Mouse (Mus musculus) layer of hippocampus, adult 8-10 months (tissue): ENCODE data around the gene Vangl2. TPM values are rescaled to one million over a fixed set of nuclear protein-coding genes. Genes with fewer than 3 reads are reported as not detected.

Experiments used
- DNase-seq, 2 experiments: peaks; one replicate each; pipeline ENCODE4 v3.0.0; 2022; ENCODE audit warnings: low spot score in 2 of 2
- total RNA-seq, 4 experiments: library from RNA; stranded (reverse); gene quantifications; 2 replicates each; pipeline ENCODE4 v1.2.4; 2022

Gene Vangl2
- total RNA-seq, 4 experiments from 2014 or later = 11.1 to 16.9 (median 14.8) TPM

- DNase-seq = no peak
Measured at GRCm38 (mm10) chr1:172029914-172030313, 1.7 kb upstream of the Vangl2 start.

DNA sequence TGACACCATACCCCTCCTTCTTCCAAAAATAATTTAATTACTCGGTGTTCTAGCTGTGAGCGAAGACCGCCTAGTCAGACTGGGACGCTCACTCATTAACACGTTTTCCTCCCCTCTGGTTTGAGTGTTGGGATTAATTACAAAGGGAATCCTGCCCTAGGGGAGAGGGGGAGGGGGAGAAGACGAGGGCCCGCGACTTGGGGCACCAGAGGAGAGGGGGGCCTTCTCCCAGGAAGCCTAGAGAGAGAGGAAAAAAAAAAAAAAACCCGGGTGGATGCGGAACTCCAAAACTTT lies 488 bp downstream of the Vangl2 start:
- no peak for DNase-seq

- DNase-seq = peak; percentile 66 to 76
Measured at GRCm38 (mm10) chr1:172027010-172027808, 1.0 kb downstream of the Vangl2 start.

- DNase-seq = no peak
Measured at GRCm38 (mm10) chr1:172026201-172026901, 1.9 kb downstream of the Vangl2 start.

DNA sequence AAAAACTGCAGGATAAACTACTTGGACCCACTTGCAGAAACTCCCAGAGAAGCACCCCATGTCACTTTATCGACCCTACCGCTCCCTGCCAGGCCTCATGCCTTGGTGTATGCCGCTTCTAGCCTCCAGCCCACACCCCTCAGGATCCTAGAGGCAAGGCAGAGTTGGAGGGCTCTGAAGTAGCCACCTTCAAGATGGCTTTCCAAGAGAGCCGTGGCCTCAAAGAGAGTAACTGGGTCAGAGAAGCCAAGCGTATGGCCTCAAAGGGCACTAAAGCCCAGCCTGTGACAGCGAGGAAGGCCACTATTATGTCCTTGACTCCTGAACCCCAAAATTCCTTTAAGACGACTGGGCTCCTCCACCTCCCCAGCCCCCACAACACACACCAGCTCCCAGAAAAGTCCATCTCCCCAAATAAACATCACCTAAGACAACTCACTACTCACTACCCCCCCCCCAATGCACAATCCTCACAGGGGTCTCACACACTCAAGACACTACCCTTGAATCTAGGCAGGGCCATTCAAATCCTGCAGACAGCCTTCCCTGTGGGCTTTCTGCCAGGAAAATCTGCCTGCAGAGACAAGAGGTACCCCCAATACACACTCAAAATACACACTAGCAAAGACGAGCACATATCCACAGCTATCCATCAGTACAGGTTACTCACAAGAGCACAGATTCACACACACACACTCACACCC lies 2.9 kb downstream of the Vangl2 start:
- no peak for DNase-seq

GRCm38 (mm10) chr1:172024140-172024895 lies 3.9 kb downstream of the Vangl2 start:
- DNase-seq = no peak

DNA sequence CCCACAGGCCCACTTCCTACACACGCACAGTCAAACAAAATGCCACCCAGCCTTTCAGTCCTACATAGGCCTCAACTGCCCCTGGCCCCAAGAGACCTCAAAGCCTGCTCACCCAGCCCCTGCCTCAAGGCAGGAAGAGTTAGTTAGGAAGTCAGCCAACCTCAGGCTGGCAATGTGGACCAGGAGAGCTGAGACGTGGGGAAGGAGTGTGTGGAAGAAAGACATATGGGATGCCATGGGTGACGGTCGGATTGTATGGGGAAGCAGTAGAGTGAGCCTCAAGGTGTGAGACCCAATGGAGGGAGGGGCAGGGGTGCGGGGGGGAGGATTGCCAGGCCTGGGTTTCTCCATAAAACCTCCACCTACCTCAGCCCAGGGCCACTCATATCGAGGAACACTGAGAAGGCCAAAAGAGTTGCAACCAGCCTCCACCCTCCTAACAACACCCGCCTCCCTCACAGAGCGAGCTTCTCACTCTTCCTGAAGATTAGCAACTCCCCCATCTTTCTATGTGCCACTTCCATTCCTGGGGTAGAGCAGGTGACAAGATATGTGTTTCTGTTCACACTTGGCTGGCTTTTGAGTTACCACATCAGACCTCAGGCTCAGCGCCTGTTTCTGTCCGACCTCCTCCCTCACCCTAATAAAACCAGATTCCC lies 8.3 kb downstream of the Vangl2 start:
- DNase-seq = no peak

- DNase-seq = no peak
Measured at GRCm38 (mm10) chr1:172019339-172019738, 8.9 kb downstream of the Vangl2 start.

DNA sequence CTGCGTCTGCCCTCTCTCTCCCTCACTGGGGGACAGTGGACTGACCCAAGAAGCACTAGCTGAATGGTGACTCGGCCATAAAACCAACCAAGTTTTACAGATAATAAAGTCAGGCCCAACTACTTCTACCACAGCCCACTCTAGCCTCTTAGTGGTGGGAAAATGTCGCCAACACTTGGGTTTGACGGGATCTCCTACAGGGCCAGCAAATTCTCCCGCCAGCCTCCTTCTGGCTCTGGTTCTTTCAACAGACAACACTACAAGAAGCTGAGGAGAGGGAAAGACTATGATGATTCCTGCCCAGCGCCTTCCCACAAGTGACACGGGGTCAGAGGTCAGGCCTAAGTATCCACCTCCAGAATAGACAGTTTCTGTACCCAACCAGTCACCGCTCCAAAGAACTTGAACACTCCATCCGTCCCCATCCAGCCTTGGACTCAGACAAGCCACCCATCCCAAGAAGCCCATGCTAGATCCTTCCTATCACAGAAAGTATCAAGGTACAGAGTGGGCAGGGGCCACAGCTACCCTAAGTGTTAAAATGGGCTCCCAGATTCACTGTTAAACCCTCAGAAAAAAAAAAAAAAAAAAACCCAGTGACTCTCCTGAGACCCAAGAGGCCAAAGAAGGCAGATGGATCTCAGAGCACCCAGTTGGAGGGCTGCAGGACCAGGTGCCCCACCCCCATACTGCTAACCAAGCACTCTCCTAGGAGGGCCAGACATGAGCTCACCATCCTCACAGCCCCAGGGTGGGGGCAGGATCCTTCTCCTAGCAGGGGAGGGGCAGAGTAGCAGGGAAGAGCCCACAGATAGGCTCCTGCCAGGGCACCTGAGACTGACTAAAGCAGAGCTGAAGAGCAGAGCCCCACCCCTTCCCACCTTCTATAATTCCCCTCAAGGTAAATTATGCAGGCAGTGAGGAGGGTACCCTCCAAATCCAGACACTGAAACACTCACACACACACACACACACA lies 9.6 kb downstream of the Vangl2 start:
- DNase-seq = no peak

- DNase-seq = no peak
Measured at GRCm38 (mm10) chr1:172017517-172018070, 10.7 kb downstream of the Vangl2 start.

- DNase-seq = no peak
Measured at GRCm38 (mm10) chr1:172016660-172017516, 11.4 kb downstream of the Vangl2 start.

- no peak for DNase-seq
Measured at GRCm38 (mm10) chr1:172016031-172016430, 12.2 kb downstream of the Vangl2 start.

DNA sequence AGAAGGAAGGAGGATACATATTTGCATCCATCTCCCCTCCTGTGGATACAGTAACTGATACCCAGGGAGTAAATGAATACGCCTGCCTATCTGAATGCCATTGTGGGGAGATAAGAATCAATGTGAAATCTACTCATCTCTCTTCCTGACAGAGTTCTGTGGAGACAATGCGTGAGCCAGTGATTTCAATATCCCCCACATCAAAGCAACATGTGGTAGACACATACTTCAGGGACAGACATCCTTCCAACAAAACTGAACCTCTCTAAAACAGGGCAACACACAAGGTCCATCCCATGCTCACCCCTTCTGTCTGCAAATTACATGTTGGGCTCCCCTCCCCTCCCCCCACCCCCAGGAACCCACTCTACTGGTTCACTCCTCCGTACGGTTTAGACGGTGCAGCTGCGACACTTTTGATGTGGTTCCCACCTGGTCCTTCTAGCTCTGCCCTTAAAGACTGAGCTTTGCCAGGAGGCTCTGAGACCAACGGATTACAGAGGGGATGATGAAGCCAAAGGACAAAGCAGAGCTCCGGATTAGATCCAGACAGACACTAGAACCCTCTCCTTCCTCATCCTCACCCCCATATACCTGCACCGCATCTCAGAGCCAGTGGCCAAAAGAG lies 12.8 kb downstream of the Vangl2 start:
- no peak for DNase-seq

GRCm38 (mm10) chr1:172014771-172015170 lies 13.5 kb downstream of the Vangl2 start:
- DNase-seq = no peak

DNA sequence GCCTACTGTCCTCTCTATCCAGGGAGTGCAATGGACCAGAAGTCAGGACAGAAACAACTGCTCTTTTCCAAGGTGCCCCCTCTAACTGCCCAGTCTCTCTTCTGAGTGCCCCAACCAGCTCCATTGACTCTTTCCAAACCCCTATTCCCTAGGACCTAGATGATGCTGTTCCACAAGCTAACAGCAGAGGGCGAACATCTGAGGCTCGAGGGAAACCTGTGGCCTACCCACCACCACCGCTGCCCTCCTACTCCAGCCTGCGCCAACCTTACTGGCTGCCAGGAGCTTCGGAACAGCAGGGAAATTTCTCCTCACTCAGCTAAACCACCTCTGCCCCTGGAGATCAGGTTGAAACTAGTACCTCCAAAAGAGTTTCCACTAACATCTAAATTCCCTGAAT lies 16.2 kb downstream of the Vangl2 start:
- DNase-seq = peak in 1 of 2 experiments; percentile 69

DNA sequence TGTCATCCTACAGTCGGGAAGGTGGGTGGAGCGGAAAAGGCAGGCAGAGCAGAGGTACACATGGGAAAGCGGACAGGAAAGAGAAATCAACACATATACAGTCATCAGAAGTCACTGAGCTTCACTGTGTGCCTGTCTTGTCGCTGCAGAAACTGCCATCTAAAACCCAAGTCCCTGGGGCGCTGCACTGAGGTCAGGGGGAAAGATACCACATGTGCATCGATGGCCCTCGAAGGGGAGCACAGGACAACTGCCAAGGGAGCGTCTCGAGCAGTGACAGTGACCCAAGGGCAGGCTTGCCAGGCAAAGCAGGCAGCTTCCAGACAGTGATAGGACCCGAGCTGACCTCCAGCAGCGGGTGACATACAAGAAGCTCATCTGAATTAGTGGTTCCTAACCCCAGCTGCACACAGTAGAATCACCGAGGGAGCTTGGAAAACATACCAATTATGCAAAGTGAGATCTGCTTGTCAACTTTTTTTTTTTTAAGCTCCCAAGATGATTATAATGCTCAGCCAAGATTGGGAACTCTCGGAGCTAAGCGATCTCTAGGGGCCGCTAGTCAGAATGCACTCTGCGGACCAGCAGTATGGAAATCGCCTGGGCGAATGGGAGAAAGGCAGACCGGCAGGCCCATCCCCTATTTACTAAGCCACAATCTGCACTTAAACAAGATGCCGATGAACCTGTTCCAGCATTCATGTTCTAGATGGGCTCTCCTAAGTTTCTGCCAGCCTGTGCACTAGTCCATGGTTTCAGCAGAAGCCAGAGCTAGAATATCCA lies 18.0 kb downstream of the Vangl2 start:
- DNase-seq = no peak

DNA sequence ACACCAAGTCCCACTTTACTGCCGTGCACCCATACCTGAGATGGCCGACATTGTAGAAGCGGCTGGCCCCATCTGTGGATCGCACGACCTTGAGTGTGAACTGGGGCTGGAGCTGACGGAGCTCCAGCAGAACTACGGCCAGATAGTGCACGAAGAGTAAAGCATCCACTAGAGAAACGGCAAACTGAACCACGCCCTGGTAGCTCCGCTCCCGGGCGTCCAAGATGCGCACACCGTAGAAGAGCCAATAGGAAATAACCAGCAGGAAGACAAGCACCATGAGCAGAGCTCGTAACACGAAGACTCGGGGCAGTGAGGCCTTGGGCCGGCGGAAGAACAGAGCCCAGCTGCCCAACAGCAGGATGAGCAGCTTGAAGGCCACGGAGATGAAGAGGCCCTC lies 18.8 kb downstream of the Vangl2 start:
- no peak for DNase-seq
